Mouse (Mus musculus) testis, adult 2 months (tissue): ENCODE measurements around the gene Rmi2.

Experiments used
- CTCF ChIP-seq: fragments of 200-500 bp; IDR thresholded peaks from 2 replicates; pipeline ENCODE4 v1.5.1; 2012; ENCODE audit warnings: low read depth, mild to moderate bottlenecking, inconsistent platforms, low read length, moderate library complexity; ENCODE audit not compliant: control insufficient read depth, insufficient read depth, insufficient replicate concordance
- POLR2A ChIP-seq: fragments of 200-500 bp; IDR thresholded peaks from 2 replicates; pipeline ENCODE4 v1.6.1; 2012; ENCODE audit warnings: low read depth, mild to moderate bottlenecking, inconsistent platforms, low read length, moderate library complexity; ENCODE audit not compliant: control insufficient read depth

- TF ChIP-seq CTCF: peak; percentile 88; the same call in 1 of the 2 replicates
- TF ChIP-seq POLR2A: no peak; the same call in 1 of the 2 replicates
Observed at GRCm38 (mm10) chr16:10867904-10868440, 33.1 kb downstream of the Rmi2 start.
